23 mouse cellular contexts compared by ENCODE assay signal in genomic region chr9:107539940-107540339, GRCm38 (mm10). TPM values are rescaled to one million over a fixed set of nuclear protein-coding genes. Genes with fewer than 3 reads are reported as not detected.
DNase-seq lines count a peak whose midpoint lies in the region; ATAC-seq and TF ChIP-seq lines count a peak whose summit lies in the region.
"Had no signal": no experiment of that assay in that cellular context is flagged by ENCODE, and none has a peak within 500 bp of the region (broad histone marks: within the 10 kb centered on the region; RNA-seq: fewer than 3 reads in every experiment).

No protein-coding gene starts in this region.

- H3K27me3 ChIP-seq in hindbrain, embryonic 15.5 days: no peaks in the 10 kb centered on the region
- no peaks in the 10 kb centered on the region for H3K27me3 ChIP-seq in hindbrain, embryonic 11.5 days (ENCODE audit: control insufficient read depth, insufficient read depth, low read length)
- no peaks in the 10 kb centered on the region for H3K27me3 ChIP-seq in midbrain, embryonic 10.5 days (ENCODE audit: low read depth, poor library complexity, severe bottlenecking)
- H3K27me3 ChIP-seq in midbrain, postnatal 0 days (ENCODE audit: insufficient read depth, low read length): no peaks in the 10 kb centered on the region
- no peaks in the 10 kb centered on the region for H3K27me3 ChIP-seq in myocyte (ENCODE audit: control insufficient read depth, insufficient read depth, insufficient read length)
- H3K27me3 ChIP-seq: CH12.LX; embryonic facial prominence, embryonic 15.5 days; heart, embryonic 13.5 days; intestine, embryonic 15.5 days; Patski had no signal

- ATAC-seq in hindbrain, embryonic 15.5 days (ENCODE audit: low FRiP score, low read depth): no peak
- ATAC-seq in hindbrain, embryonic 11.5 days (ENCODE audit: low FRiP score): no peak
- ATAC-seq in midbrain, postnatal 0 days (ENCODE audit: low FRiP score): no peak
- ATAC-seq: activated CD4-positive, CD25-positive, alpha-beta regulatory T cell, adult 4 months; forebrain, embryonic 14.5 days; intestine, embryonic 15.5 days; Patski had no signal

- H3K9ac ChIP-seq in hindbrain, embryonic 15.5 days: no peak overlapping the region
- no peak overlapping the region for H3K9ac ChIP-seq in hindbrain, embryonic 11.5 days (ENCODE audit: low read depth, low read length)
- H3K9ac ChIP-seq in midbrain, postnatal 0 days (replicated peaks; ENCODE audit: low read length, poor library complexity, severe bottlenecking): no peak overlapping the region
- H3K9ac ChIP-seq: embryonic facial prominence, embryonic 15.5 days; intestine, embryonic 15.5 days had no signal

- no peak overlapping the region for H3K27ac ChIP-seq in hindbrain, embryonic 15.5 days (replicated peaks)
- H3K27ac ChIP-seq in hindbrain, embryonic 11.5 days (ENCODE audit: low read depth, low read length): no peak overlapping the region
- H3K27ac ChIP-seq in midbrain, embryonic 10.5 days (replicated peaks): no peak overlapping the region
- no peak overlapping the region for H3K27ac ChIP-seq in midbrain, postnatal 0 days (ENCODE audit: low read depth, low read length)
- H3K27ac ChIP-seq: embryonic facial prominence, embryonic 15.5 days; forebrain, embryonic 10.5 days; gastrocnemius, adult 2 months; heart, embryonic 13.5 days; intestine, embryonic 15.5 days had no signal

- TF ChIP-seq CTCF in midbrain, postnatal 0 days (IDR thresholded peaks at IDR 0.05): no peak

- peaks cover 59% of the 10 kb centered on the region for H3K4me1 ChIP-seq in hindbrain, embryonic 15.5 days (replicated peaks)
- peaks cover 18% of the 10 kb centered on the region for H3K4me1 ChIP-seq in hindbrain, embryonic 11.5 days (replicated peaks; ENCODE audit: control insufficient read depth, insufficient read depth, low read length)
- peaks cover 60% of the 10 kb centered on the region for H3K4me1 ChIP-seq in midbrain, embryonic 10.5 days
- peaks cover 22% of the 10 kb centered on the region for H3K4me1 ChIP-seq in midbrain, postnatal 0 days (ENCODE audit: insufficient read depth, low read length)

- H3K9me3 ChIP-seq in hindbrain, embryonic 15.5 days: no peaks in the 10 kb centered on the region
- no peaks in the 10 kb centered on the region for H3K9me3 ChIP-seq in hindbrain, embryonic 11.5 days (ENCODE audit: control insufficient read depth, low read length)
- H3K9me3 ChIP-seq in midbrain, embryonic 10.5 days (replicated peaks): no peaks in the 10 kb centered on the region
- H3K9me3 ChIP-seq in midbrain, postnatal 0 days (ENCODE audit: low read length): no peaks in the 10 kb centered on the region
- H3K9me3 ChIP-seq: embryonic facial prominence, embryonic 15.5 days; forebrain, embryonic 10.5 days; heart, embryonic 13.5 days; intestine, embryonic 15.5 days had no signal

- WGBS in hindbrain, embryonic 15.5 days: 98% methylated on average over 8 of the region's 8 CpGs
- WGBS in hindbrain, embryonic 11.5 days: 93% methylated on average over 8 of the region's 8 CpGs
- 92% methylated on average over 8 of the region's 8 CpGs for WGBS in midbrain, embryonic 10.5 days
- 93% methylated on average over 8 of the region's 8 CpGs for WGBS in midbrain, postnatal 0 days

- peaks cover 26% of the 10 kb centered on the region for H3K79me2 ChIP-seq in myocyte (ENCODE audit: control insufficient read depth, insufficient read depth)

- peak; percentile 24 for TF ChIP-seq POLR2A in myocyte (IDR thresholded peaks at IDR 0.05; ENCODE audit: insufficient read length, low read depth)

- H3K4me2 ChIP-seq in hindbrain, embryonic 15.5 days: 0 out of 2 replicates have a peak overlapping the region, but pooled peaks have one; percentile 72
- H3K4me2 ChIP-seq in hindbrain, embryonic 11.5 days (replicated peaks; ENCODE audit: low read depth, low read length): no peak overlapping the region
- no peak overlapping the region for H3K4me2 ChIP-seq in midbrain, postnatal 0 days (ENCODE audit: low read depth, low read length, poor library complexity, severe bottlenecking)
- no peak overlapping the region for H3K4me2 ChIP-seq in myocyte (ENCODE audit: low read depth)

- peaks cover 43% of the 10 kb centered on the region for H3K36me3 ChIP-seq in hindbrain, embryonic 15.5 days
- peaks cover 11% of the 10 kb centered on the region; the same call in 1 of the 2 replicates for H3K36me3 ChIP-seq in hindbrain, embryonic 11.5 days (ENCODE audit: control insufficient read depth, insufficient read depth, low read length)
- H3K36me3 ChIP-seq in midbrain, embryonic 10.5 days: peaks cover 58% of the 10 kb centered on the region
- peaks cover 38% of the 10 kb centered on the region for H3K36me3 ChIP-seq in midbrain, postnatal 0 days (ENCODE audit: insufficient read depth, low read length)
- peaks cover 10% of the 10 kb centered on the region for H3K36me3 ChIP-seq in myocyte (ENCODE audit: control insufficient read depth, insufficient read depth)

- H3K4me3 ChIP-seq in hindbrain, embryonic 15.5 days: no peak overlapping the region
- H3K4me3 ChIP-seq in hindbrain, embryonic 11.5 days (ENCODE audit: low read depth, low read length): no peak overlapping the region
- H3K4me3 ChIP-seq in midbrain, embryonic 10.5 days: peak overlapping the region; percentile 7; the same call in 1 of the 2 replicates
- no peak overlapping the region for H3K4me3 ChIP-seq in midbrain, postnatal 0 days (ENCODE audit: low read depth, low read length)
- no peak overlapping the region for H3K4me3 ChIP-seq in myocyte
- H3K4me3 ChIP-seq: embryonic facial prominence, embryonic 15.5 days; erythroblast, embryonic 14.5 days; gastrocnemius, adult 2 months; heart, embryonic 13.5 days; intestine, embryonic 15.5 days had no signal

- no peak overlapping the region for H3ac ChIP-seq in myocyte (ENCODE audit: control insufficient read depth, insufficient read length)

- peak; percentile 63 for DNase-seq in cerebellum, adult 9-11 months
- DNase-seq in cerebellum, adult 9-10 months: no peak
- no peak for DNase-seq in hindbrain, embryonic 11.5 days (ENCODE audit: low spot score)
- DNase-seq in midbrain, embryonic 10.5 days (ENCODE audit: low spot score): no peak
- no peak for DNase-seq in midbrain, postnatal 0 days (ENCODE audit: low spot score)
- DNase-seq: cerebellum, adult 2 months; embryo, embryonic 11 days; gastrocnemius, adult 2 months; gastrocnemius, postnatal 25 days; heart, postnatal 4 days had no signal

TF ChIP-seq in myocyte, 11 proteins besides CTCF, POLR2A, EP300 and RAD21:
- no peak for TF ChIP-seq REST (IDR thresholded peaks at IDR 0.05; ENCODE audit: insufficient read depth, insufficient read length)
- peak; percentile 70 for TF ChIP-seq POLR2AphosphoS2 (IDR thresholded peaks at IDR 0.05; ENCODE audit: insufficient read length, low read depth)
TF ChIP-seq in myocyte: peak in this region for 1.

RNA-seq across cellular contexts. Expression of gene Cyb561d2, which starts 2.1 kb away (rescaled TPM):
- 45.3 and 47.3 TPM in 2 replicates for polyA plus RNA-seq in hindbrain, embryonic 15.5 days (2015; fragmentation: Nextera tagmentation; extraction: Ambion mirVana)
- polyA plus RNA-seq in hindbrain, embryonic 11.5 days (2014; fragmentation: Nextera tagmentation; extraction: Ambion mirVana): 19.6 and 21.2 TPM in 2 replicates
- polyA plus RNA-seq in midbrain, embryonic 10.5 days (2016; fragmentation: Nextera tagmentation; extraction: Ambion mirVana): 20.5 and 22.6 TPM in 2 replicates
- 39.0 and 50.8 TPM in 2 replicates for total RNA-seq in midbrain, postnatal 0 days (2014; rRNA removed)
- polyA plus RNA-seq in midbrain, postnatal 0 days (2015; fragmentation: Nextera tagmentation; extraction: Ambion mirVana): 50.0 and 58.1 TPM in 2 replicates
- polyA plus RNA-seq in myocyte (2012; fragmentation: generic; extraction: Trizol): 18.8 TPM

RNA-seq across cellular contexts. Expression of gene Nprl2, which starts 2.1 kb away (rescaled TPM):
- polyA plus RNA-seq in hindbrain, embryonic 15.5 days (2015; fragmentation: Nextera tagmentation; extraction: Ambion mirVana): 69.2 and 70.2 TPM in 2 replicates
- 46.2 and 46.5 TPM in 2 replicates for polyA plus RNA-seq in hindbrain, embryonic 11.5 days (2014; fragmentation: Nextera tagmentation; extraction: Ambion mirVana)
- polyA plus RNA-seq in midbrain, embryonic 10.5 days (2016; fragmentation: Nextera tagmentation; extraction: Ambion mirVana): 37.1 and 40.4 TPM in 2 replicates
- total RNA-seq in midbrain, postnatal 0 days (2014; rRNA removed): 55.5 and 68.7 TPM in 2 replicates
- polyA plus RNA-seq in midbrain, postnatal 0 days (2015; fragmentation: Nextera tagmentation; extraction: Ambion mirVana): 60.0 and 66.5 TPM in 2 replicates
- 24.6 TPM for polyA plus RNA-seq in myocyte (2012; fragmentation: generic; extraction: Trizol)

RNA-seq across cellular contexts. Expression of gene Tmem115, which starts 6.2 kb away (rescaled TPM):
- 48.1 and 48.5 TPM in 2 replicates for polyA plus RNA-seq in hindbrain, embryonic 15.5 days (2015; fragmentation: Nextera tagmentation; extraction: Ambion mirVana)
- 38.8 and 46.5 TPM in 2 replicates for polyA plus RNA-seq in hindbrain, embryonic 11.5 days (2014; fragmentation: Nextera tagmentation; extraction: Ambion mirVana)
- polyA plus RNA-seq in midbrain, embryonic 10.5 days (2016; fragmentation: Nextera tagmentation; extraction: Ambion mirVana): 38.6 and 39.5 TPM in 2 replicates
- 57.8 and 70.4 TPM in 2 replicates for total RNA-seq in midbrain, postnatal 0 days (2014; rRNA removed)
- 51.9 and 53.6 TPM in 2 replicates for polyA plus RNA-seq in midbrain, postnatal 0 days (2015; fragmentation: Nextera tagmentation; extraction: Ambion mirVana)
- polyA plus RNA-seq in myocyte (2012; fragmentation: generic; extraction: Trizol): 43.4 TPM

RNA-seq across cellular contexts. Expression of gene Zmynd10, which starts 7.2 kb away (rescaled TPM):
- 3.4 and 4.3 TPM in 2 replicates for polyA plus RNA-seq in hindbrain, embryonic 15.5 days (2015; fragmentation: Nextera tagmentation; extraction: Ambion mirVana)
- 3.7 and 5.0 TPM in 2 replicates for polyA plus RNA-seq in hindbrain, embryonic 11.5 days (2014; fragmentation: Nextera tagmentation; extraction: Ambion mirVana)
- polyA plus RNA-seq in midbrain, embryonic 10.5 days (2016; fragmentation: Nextera tagmentation; extraction: Ambion mirVana): 0.75 and 1.1 TPM in 2 replicates
- 3.3 and 4.2 TPM in 2 replicates for total RNA-seq in midbrain, postnatal 0 days (2014; rRNA removed)
- polyA plus RNA-seq in midbrain, postnatal 0 days (2015; fragmentation: Nextera tagmentation; extraction: Ambion mirVana): 4.9 and 5.0 TPM in 2 replicates
- polyA plus RNA-seq in myocyte (2012; fragmentation: generic; extraction: Trizol): 0.52 TPM
- total RNA-seq: common myeloid progenitor, adult 5-6 weeks; gastrocnemius, postnatal 25 days; granulocyte monocyte progenitor cell, adult 5-6 weeks had no signal
- polyA plus RNA-seq: erythroblast, embryonic 14.5 days; heart, embryonic 13.5 days had no signal

RNA-seq across cellular contexts. Expression of gene Rassf1, which starts 11.4 kb away (rescaled TPM):
- 43.6 and 43.9 TPM in 2 replicates for polyA plus RNA-seq in hindbrain, embryonic 15.5 days (2015; fragmentation: Nextera tagmentation; extraction: Ambion mirVana)
- polyA plus RNA-seq in hindbrain, embryonic 11.5 days (2014; fragmentation: Nextera tagmentation; extraction: Ambion mirVana): 39.7 and 41.2 TPM in 2 replicates
- polyA plus RNA-seq in midbrain, embryonic 10.5 days (2016; fragmentation: Nextera tagmentation; extraction: Ambion mirVana): 54.2 and 54.8 TPM in 2 replicates
- 21.1 and 25.7 TPM in 2 replicates for total RNA-seq in midbrain, postnatal 0 days (2014; rRNA removed)
- 33.4 and 36.6 TPM in 2 replicates for polyA plus RNA-seq in midbrain, postnatal 0 days (2015; fragmentation: Nextera tagmentation; extraction: Ambion mirVana)
- polyA plus RNA-seq in myocyte (2012; fragmentation: generic; extraction: Trizol): 59.3 TPM
